Mouse (Mus musculus) central nervous system, embryonic 18 days (tissue): ENCODE measurements around the gene Nbr1. TPM values are rescaled to one million over a fixed set of nuclear protein-coding genes. Genes with fewer than 3 reads are reported as not detected.

Experiments used
- polyA plus RNA-seq: library from polyadenylated mRNA; depleted of rRNA; stranded (reverse); fragments of >200 nt; gene quantifications from 2 replicates; pipeline ENCODE4 v1.2.3, GENCODE M21; 2012; rRNA removed

Gene Nbr1
- polyA plus RNA-seq = 100 and 103 TPM in 2 replicates

DNA sequence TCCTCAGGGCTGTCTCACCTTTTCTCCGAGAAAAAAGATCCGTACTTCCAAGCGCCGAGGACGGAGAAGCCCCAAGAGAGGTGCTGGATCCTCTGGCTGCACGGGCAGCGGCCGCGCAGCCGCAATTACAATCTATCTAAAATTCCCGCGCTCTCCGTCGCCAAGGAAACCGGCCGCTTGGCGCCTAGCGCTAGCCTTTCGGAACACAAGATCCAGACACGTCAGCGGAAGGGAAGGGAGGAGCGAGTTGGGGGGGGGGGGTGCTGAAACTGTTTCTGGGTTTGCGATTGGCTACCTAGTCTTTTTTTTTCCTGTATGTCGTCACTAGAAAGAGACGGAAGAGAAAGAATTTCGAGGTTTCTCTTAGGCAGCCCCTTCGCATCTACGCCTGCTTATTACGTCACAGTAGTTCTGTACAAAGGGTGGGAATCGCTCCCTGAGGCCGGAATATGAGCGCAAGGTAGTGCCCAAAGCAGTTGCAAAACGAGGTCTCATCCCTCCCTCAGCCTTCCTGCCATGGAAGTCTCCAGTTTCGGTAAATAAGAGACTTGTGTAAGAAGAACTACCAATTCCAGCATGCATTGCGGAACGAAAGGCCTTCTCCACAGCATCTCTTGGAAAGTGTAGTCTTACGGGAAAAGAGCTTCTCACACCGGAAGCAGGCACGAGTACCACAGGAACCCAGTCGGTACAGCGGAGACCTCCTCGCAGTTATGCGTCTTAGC, at the start of gene Nbr1, which contains the start of gene Brca1:
Nbr1 (plus strand) TSS at position 399 of the 725 bp plus-strand sequence.
Brca1 (minus strand) TSS at position 205 of the 725 bp plus-strand sequence.

DNA sequence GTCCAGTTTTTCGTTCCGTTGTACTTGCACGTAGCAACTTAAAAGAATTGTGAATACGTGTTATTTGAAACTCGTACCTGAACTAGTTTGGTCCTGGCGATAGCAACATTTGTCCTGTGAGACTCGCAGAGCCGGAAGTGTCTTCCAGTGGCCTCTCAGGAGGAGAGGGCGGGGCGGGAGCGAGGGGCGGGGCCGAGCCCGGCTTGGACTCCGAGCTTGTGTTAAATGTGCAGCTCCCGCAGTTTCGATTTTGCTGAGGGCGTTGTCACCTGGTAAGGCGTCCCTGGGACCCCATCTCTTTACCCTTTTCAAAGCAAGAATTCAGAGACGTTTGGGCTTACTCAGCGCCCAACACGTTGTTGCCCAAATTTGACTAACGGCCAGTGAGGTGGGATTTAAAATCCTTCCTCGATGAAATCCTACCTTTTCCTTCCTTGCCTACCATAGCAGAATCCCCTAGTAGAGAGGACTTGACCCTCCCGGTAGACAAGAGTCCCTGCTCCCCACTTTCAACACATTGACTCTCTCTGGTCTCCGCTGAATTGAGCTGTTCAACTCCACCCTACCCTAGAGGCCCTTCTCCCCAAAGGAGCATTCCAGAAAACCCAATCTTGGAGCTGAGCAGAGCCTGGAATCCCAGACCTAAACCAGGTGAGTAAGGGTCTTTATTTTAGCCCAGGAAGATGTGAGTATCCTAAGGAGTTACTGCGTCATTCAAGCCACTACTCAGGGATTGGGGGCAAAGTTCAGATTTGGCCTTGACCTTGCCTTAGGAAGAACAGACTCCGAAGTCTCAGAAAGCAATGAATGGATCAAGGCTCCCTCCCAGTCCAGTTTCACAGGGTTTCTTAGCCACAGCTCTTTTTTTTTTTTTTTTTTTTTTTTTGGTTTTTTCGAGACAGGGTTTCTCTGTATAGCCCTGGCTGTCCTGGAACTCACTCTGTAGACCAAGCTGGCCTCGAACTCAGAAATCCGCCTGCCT, 30.4 kb downstream of the Nbr1 start, which contains the start of gene Tmem106a:
Tmem106a (plus strand) TSS at position 189 of the 982 bp plus-strand sequence.

DNA sequence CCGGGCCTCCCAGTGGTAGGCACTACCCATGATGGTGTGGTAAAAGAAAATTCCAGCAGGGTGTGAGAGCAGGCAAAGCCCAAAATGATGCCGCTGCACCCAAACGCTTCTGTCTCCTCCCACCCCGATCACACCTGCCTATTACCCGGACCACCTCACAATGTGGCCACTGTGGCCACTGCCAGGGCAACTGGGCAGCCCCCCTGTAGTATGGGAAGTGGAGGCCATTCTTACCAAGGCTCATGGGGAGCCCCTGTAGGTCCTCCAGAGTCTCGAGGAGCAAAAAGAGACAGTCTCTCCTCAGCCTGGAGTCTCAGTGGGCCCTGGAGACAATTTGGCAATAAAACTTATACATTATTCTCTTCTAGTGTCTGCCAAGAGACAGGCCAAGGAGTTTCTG, 47.2 kb downstream of the Nbr1 start, which contains the start of gene Gm11634:
Gm11634 (minus strand) TSS at position 101 of the 400 bp plus-strand sequence.

DNA sequence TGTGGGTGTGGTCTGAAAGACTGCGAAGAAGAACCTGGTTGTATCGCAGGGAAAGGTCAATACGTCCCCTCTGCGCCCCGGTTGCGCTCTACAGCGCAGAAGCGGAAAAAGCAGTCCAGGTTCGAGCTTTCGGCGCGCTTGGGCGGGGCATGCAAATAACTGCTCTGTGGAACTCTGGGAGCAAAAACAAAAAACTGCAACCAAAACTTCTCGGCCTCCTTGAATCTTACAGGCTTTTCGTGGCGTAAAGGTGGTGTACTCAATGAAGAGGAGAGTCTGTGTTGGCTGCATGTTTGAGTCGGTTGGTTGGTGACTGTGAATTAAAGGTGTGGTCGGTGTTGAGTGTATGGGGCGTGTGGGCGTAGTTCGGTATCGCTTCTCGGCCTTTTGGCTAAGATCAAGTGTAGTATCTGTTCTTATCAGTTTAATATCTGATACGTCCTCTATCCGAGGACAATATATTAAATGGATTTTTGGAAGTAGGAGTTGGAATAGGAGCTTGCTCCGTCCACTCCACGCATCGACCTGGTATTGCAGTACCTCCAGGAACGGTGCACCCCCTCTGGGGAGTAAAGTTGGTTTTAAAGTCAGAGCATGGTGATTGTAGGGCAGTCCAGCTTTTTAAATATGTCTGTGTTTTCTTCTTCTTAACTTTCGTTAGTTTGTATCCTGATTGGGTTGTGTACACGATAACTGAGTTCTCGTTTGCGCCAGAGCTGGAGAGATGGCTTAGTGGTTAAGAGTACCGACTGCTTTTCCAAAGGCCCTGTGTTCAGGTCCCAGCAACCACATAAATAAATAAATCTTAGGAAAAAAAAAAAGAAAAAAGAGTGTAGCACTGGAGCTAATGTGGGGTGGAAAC, 75.3 kb downstream of the Nbr1 start, which contains the start of gene Rdm1:
Rdm1 (plus strand) TSS at position 201 of the 862 bp plus-strand sequence.

Other genes starting within 250 kb of the Nbr1 start
- 115 and 124 TPM in 2 replicates for gene Becn1, start 249.9 kb upstream of the Nbr1 start, polyA plus RNA-seq
- gene Psme3, start 235.9 kb upstream of the Nbr1 start, polyA plus RNA-seq = 103 and 105 TPM in 2 replicates
- gene Aoc2, start 227.1 kb upstream of the Nbr1 start, polyA plus RNA-seq = 7.0 and 7.4 TPM in 2 replicates
- 0.52 and 0.82 TPM in 2 replicates for gene Aoc3, start 221.5 kb upstream of the Nbr1 start, polyA plus RNA-seq
- 0.03 and 0.05 TPM in 2 replicates for gene G6pc, start 184.6 kb upstream of the Nbr1 start, polyA plus RNA-seq
- 49.2 and 49.6 TPM in 2 replicates for gene Aarsd1, start 134.5 kb upstream of the Nbr1 start, polyA plus RNA-seq
- gene Gm27029, start 127.4 kb upstream of the Nbr1 start, polyA plus RNA-seq = 4.1 and 4.2 TPM in 2 replicates
- gene Rundc1, start 127.1 kb upstream of the Nbr1 start, polyA plus RNA-seq = 29.8 and 30.1 TPM in 2 replicates
- gene Ptges3l, start 126.8 kb upstream of the Nbr1 start, polyA plus RNA-seq = 2.3 and 5.0 TPM in 2 replicates
- gene Rpl27, start 109.9 kb upstream of the Nbr1 start, polyA plus RNA-seq = 841 and 842 TPM in 2 replicates
- 6.2 and 7.4 TPM in 2 replicates for gene Ifi35, start 103.7 kb upstream of the Nbr1 start, polyA plus RNA-seq
- gene Rnd2, start 87.2 kb upstream of the Nbr1 start, polyA plus RNA-seq = 118 and 125 TPM in 2 replicates
- 162 and 171 TPM in 2 replicates for gene Vat1, start 85.9 kb upstream of the Nbr1 start, polyA plus RNA-seq
- gene Brca1, start 194 bp upstream of the Nbr1 start, polyA plus RNA-seq = 2.2 and 2.7 TPM in 2 replicates
- gene Tmem106a, start 30.1 kb downstream of the Nbr1 start, polyA plus RNA-seq = 3.3 and 3.5 TPM in 2 replicates
- gene Gm11634, start 47.1 kb downstream of the Nbr1 start, polyA plus RNA-seq = not detected in 2 replicates
- 8.6 and 12.8 TPM in 2 replicates for gene Rdm1, start 75.0 kb downstream of the Nbr1 start, polyA plus RNA-seq
- 27.0 and 36.2 TPM in 2 replicates for gene Arl4d, start 113.4 kb downstream of the Nbr1 start, polyA plus RNA-seq
- gene Dhx8, start 180.8 kb downstream of the Nbr1 start, polyA plus RNA-seq = 24.2 and 25.9 TPM in 2 replicates
- 16.5 and 21.5 TPM in 2 replicates for gene Etv4, start 233.2 kb downstream of the Nbr1 start, polyA plus RNA-seq